Mouse (Mus musculus) hindbrain, embryonic 16.5 days (tissue): ENCODE measurements around the gene Apoc3. TPM values are rescaled to one million over a fixed set of nuclear protein-coding genes. Genes with fewer than 3 reads are reported as not detected.

Experiments used
- ATAC-seq: fragments of 200-750 bp; cut with Nextera tagmentation; 2 replicates; pipeline ENCODE4 v1.8.0; 2017; ENCODE audit warnings: moderate TSS enrichment, moderate library complexity
- H3K27ac ChIP-seq: fragments of 300-500 bp; sonication (generic); 2 replicates; pipeline ENCODE4 v1.5.1; 2014; ENCODE audit warnings: low read depth, mild to moderate bottlenecking, control low read depth, low read length, moderate library complexity
- H3K27me3 ChIP-seq: fragments of 300-500 bp; sonication (generic); replicated peaks from 2 replicates; pipeline ENCODE4 v1.6.1; 2014; ENCODE audit warnings: low read length; ENCODE audit not compliant: control insufficient read depth, insufficient read depth
- H3K36me3 ChIP-seq: fragments of 300-500 bp; sonication (generic); 2 replicates; pipeline ENCODE4 v1.6.1; 2014; ENCODE audit warnings: mild to moderate bottlenecking, low read length, moderate library complexity, mixed read lengths; ENCODE audit not compliant: control insufficient read depth, insufficient read depth
- H3K4me1 ChIP-seq: fragments of 300-500 bp; sonication (generic); 2 replicates; pipeline ENCODE4 v1.6.1; 2014; ENCODE audit warnings: low read depth, low read length; ENCODE audit not compliant: control insufficient read depth, insufficient read depth
- H3K4me2 ChIP-seq: fragments of 300-500 bp; sonication (generic); 2 replicates; pipeline ENCODE4 v1.6.1; 2014; ENCODE audit warnings: mild to moderate bottlenecking, low read length, control low read depth, moderate library complexity
- H3K4me3 ChIP-seq: fragments of 300-500 bp; sonication (generic); 2 replicates; pipeline ENCODE4 v1.5.1; 2014; ENCODE audit warnings: mild to moderate bottlenecking, low read length, control low read depth, moderate library complexity
- H3K9ac ChIP-seq: fragments of 300-500 bp; sonication (generic); 2 replicates; pipeline ENCODE4 v1.6.1; 2014; ENCODE audit warnings: low read depth, mild to moderate bottlenecking, control low read depth, low read length, moderate library complexity
- H3K9me3 ChIP-seq: fragments of 300-500 bp; sonication (generic); 2 replicates; pipeline ENCODE4 v1.6.1; 2014; ENCODE audit warnings: mild to moderate bottlenecking, low read length, moderate library complexity; ENCODE audit not compliant: control insufficient read depth
- WGBS: fragments of 180-500 bp; shearing (Covaris S2); extraction: QIAGEN DNeasy Blood & Tissue Kit; methylation state at CpG from one replicate; pipeline ENCODE4 v1.1.7; 2014; 5-methylcytosine and 5-hydroxymethylcytosine counted together
- polyA plus RNA-seq: library from polyadenylated mRNA; unstranded; fragments of >200 nt; fragmentation: Nextera tagmentation; extraction: Ambion mirVana; gene quantifications from 2 replicates; pipeline ENCODE4 v1.2.1, GENCODE M21; 2015

Apoc3 gene
- polyA plus RNA-seq, 1 experiment from 2014 or later = not detected

- Histone ChIP-seq H3K36me3 (no peaks in the 10 kb centered on the region), H3K4me2 (no peak overlapping the region), H3K4me1 (no peaks in the 10 kb centered on the region), H3K4me3 (no peak overlapping the region), H3K27ac (no peak overlapping the region), H3K9ac (no peak overlapping the region), H3K9me3 (no peaks in the 10 kb centered on the region), H3K27me3 (no peaks in the 10 kb centered on the region)
- WGBS = 67% methylated on average over 10 of the region's 10 CpGs
- ATAC-seq = no peak
Observed at GRCm38 (mm10) chr9:46189381-46189780, 46.1 kb downstream of the Apoc3 start.

- H3K9ac ChIP-seq = no peak overlapping the region
- no peaks in the 10 kb centered on the region for H3K27me3 ChIP-seq
- H3K4me3 ChIP-seq = no peak overlapping the region
- ATAC-seq = peak; percentile 30; the same call in 1 of the 2 replicates
- H3K36me3 ChIP-seq = no peaks in the 10 kb centered on the region
- no peaks in the 10 kb centered on the region for H3K9me3 ChIP-seq
- H3K27ac ChIP-seq = no peak overlapping the region
- 51% methylated on average over 5 of the region's 5 CpGs for WGBS
- no peak overlapping the region for H3K4me2 ChIP-seq
- no peaks in the 10 kb centered on the region for H3K4me1 ChIP-seq
Observed at GRCm38 (mm10) chr9:46188956-46189355, 46.5 kb downstream of the Apoc3 start.

- Histone ChIP-seq H3K27me3 (no peaks in the 10 kb centered on the region), H3K27ac (no peak overlapping the region), H3K9me3 (no peaks in the 10 kb centered on the region), H3K36me3 (no peaks in the 10 kb centered on the region), H3K9ac (no peak overlapping the region), H3K4me3 (no peak overlapping the region), H3K4me1 (no peaks in the 10 kb centered on the region), H3K4me2 (no peak overlapping the region)
- no peak for ATAC-seq
- 85% methylated on average over 4 of the region's 4 CpGs for WGBS
Observed at GRCm38 (mm10) chr9:46188370-46188769, 47.1 kb downstream of the Apoc3 start.

GRCm38 (mm10) chr9:46186387-46186786 is 49.0 kb downstream of the Apoc3 start:
- Histone ChIP-seq H3K9ac (no peak overlapping the region), H3K4me1 (no peaks in the 10 kb centered on the region), H3K4me2 (no peak overlapping the region), H3K4me3 (no peak overlapping the region), H3K27me3 (no peaks in the 10 kb centered on the region), H3K36me3 (no peaks in the 10 kb centered on the region; the same call in 1 of the 2 replicates), H3K27ac (no peak overlapping the region), H3K9me3 (no peaks in the 10 kb centered on the region)
- WGBS = 83% methylated on average over 1 of the region's 1 CpGs
- no peak for ATAC-seq

GRCm38 (mm10) chr9:46185191-46185590 is 50.2 kb downstream of the Apoc3 start:
- Histone ChIP-seq H3K9ac (no peak overlapping the region), H3K4me3 (no peak overlapping the region), H3K9me3 (no peaks in the 10 kb centered on the region), H3K36me3 (no peaks in the 10 kb centered on the region; the same call in 1 of the 2 replicates), H3K27me3 (no peaks in the 10 kb centered on the region), H3K27ac (no peak overlapping the region), H3K4me2 (no peak overlapping the region), H3K4me1 (no peaks in the 10 kb centered on the region)
- ATAC-seq = no peak
- 47% methylated on average over 2 of the region's 2 CpGs for WGBS

- Histone ChIP-seq H3K27ac (no peak overlapping the region), H3K4me2 (no peak overlapping the region), H3K9me3 (no peaks in the 10 kb centered on the region), H3K4me3 (no peak overlapping the region), H3K9ac (no peak overlapping the region), H3K36me3 (no peaks in the 10 kb centered on the region; the same call in 1 of the 2 replicates), H3K4me1 (no peaks in the 10 kb centered on the region), H3K27me3 (no peaks in the 10 kb centered on the region)
- WGBS = 84% methylated on average over 5 of the region's 5 CpGs
- no peak; the same call in 1 of the 2 replicates for ATAC-seq
Observed at GRCm38 (mm10) chr9:46184542-46184941, 50.9 kb downstream of the Apoc3 start.

Other genes with a start within 250 kb of the Apoc3 start
- 263 and 279 TPM in 2 replicates for gene Pafah1b2, start 222.9 kb downstream of the Apoc3 start, polyA plus RNA-seq
- gene Sik3, start 222.8 kb downstream of the Apoc3 start, polyA plus RNA-seq = 5.2 and 5.7 TPM in 2 replicates
- gene Apoa1, start 7.1 kb downstream of the Apoc3 start, polyA plus RNA-seq = 2.7 and 4.1 TPM in 2 replicates
- gene Apoa4, start 5.1 kb upstream of the Apoc3 start, polyA plus RNA-seq = not detected in 2 replicates
- not detected in 2 replicates for gene Apoa5, start 33.0 kb upstream of the Apoc3 start, polyA plus RNA-seq
- 57.8 TPM in 2 replicates for gene Zpr1, start 37.4 kb upstream of the Apoc3 start, polyA plus RNA-seq
- 15.1 and 17.1 TPM in 2 replicates for gene Bud13, start 47.4 kb upstream of the Apoc3 start, polyA plus RNA-seq
- gene 4931429L15Rik, start 84.3 kb upstream of the Apoc3 start, polyA plus RNA-seq = not detected in 2 replicates